Mouse (Mus musculus) spleen, adult 2 months (tissue): ENCODE measurements around the gene Dus4l. TPM values are rescaled to one million over a fixed set of nuclear protein-coding genes. Genes with fewer than 3 reads are reported as not detected.

Source experiments
- DNase-seq, 2 experiments: peaks; one replicate each; pipeline versions ENCODE4 v3.0.0 to v3.0.0-alpha.2; 2012 to 2021; ENCODE audit warnings: low spot score in 2 of 2, low read depth in 1 of 2
- H3K27ac ChIP-seq: fragments of 200-500 bp; 2 replicates; pipeline ENCODE4 v1.5.1; 2012; ENCODE audit warnings: low read length, inconsistent platforms; ENCODE audit not compliant: insufficient read depth
- H3K27me3 ChIP-seq: fragments of 200-500 bp; 2 replicates; pipeline ENCODE4 v1.6.1; 2012; ENCODE audit warnings: mild to moderate bottlenecking, moderate library complexity, low read length, inconsistent platforms; ENCODE audit not compliant: control insufficient read depth, insufficient read depth
- H3K36me3 ChIP-seq: fragments of 200-500 bp; 2 replicates; pipeline ENCODE4 v1.6.1; 2012; ENCODE audit warnings: mild to moderate bottlenecking, low read length, inconsistent platforms; ENCODE audit not compliant: control insufficient read depth, insufficient read depth
- H3K4me1 ChIP-seq: fragments of 200-500 bp; 2 replicates; pipeline ENCODE4 v1.6.1; 2011; ENCODE audit warnings: inconsistent platforms; ENCODE audit not compliant: control insufficient read depth, insufficient read depth, insufficient read length
- H3K4me3 ChIP-seq: fragments of 200-500 bp; 2 replicates; pipeline ENCODE4 v1.5.1; 2011; ENCODE audit warnings: mild to moderate bottlenecking, inconsistent platforms; ENCODE audit not compliant: insufficient read depth, insufficient read length; ENCODE audit errors: extremely low read depth
- CTCF ChIP-seq: fragments of 200-500 bp; IDR thresholded peaks from 2 replicates; pipeline ENCODE4 v1.5.1; 2011; ENCODE audit warnings: mild to moderate bottlenecking, inconsistent platforms; ENCODE audit not compliant: insufficient read depth, insufficient read length, insufficient replicate concordance; ENCODE audit errors: extremely low read depth
- POLR2A ChIP-seq: fragments of 200-500 bp; IDR thresholded peaks from 2 replicates; pipeline ENCODE4 v1.6.1; 2011; ENCODE audit warnings: low read depth, low read length, inconsistent platforms
- WGBS: fragments of 180-500 bp; shearing (Covaris S2); methylation state at CpG from one replicate; pipeline ENCODE4 v1.1.7; 2018; 5-methylcytosine and 5-hydroxymethylcytosine counted together
- polyA plus RNA-seq: library from polyadenylated mRNA; depleted of rRNA; stranded (reverse); fragments of >200 nt; gene quantifications from 2 replicates; pipeline ENCODE4 v1.2.3, GENCODE M21; 2012

Gene Dus4l
- polyA plus RNA-seq, 1 experiment, result 2.0 TPM

GRCm38 (mm10) chr12:31665999-31666398, 11.4 kb upstream of the Dus4l start:
- Histone ChIP-seq H3K36me3 (peaks cover 30% of the 10 kb centered on the region), H3K4me1 (no peaks in the 10 kb centered on the region), H3K27me3 (no peaks in the 10 kb centered on the region), H3K27ac (no peak overlapping the region), H3K4me3 (no peak overlapping the region)
- DNase-seq, result no peak
- TF ChIP-seq CTCF (no peak), POLR2A (no peak)
- 91% methylated on average over 6 of the region's 6 CpGs for WGBS

GRCm38 (mm10) chr12:31656841-31657240, 2.2 kb upstream of the Dus4l start:
- no peak overlapping the region for H3K4me3 ChIP-seq
- no peak for DNase-seq
- peaks cover 1% of the 10 kb centered on the region; the same call in 1 of the 2 replicates for H3K36me3 ChIP-seq
- no peaks in the 10 kb centered on the region for H3K27me3 ChIP-seq
- WGBS, result 78% methylated on average over 2 of the region's 2 CpGs
- no peak overlapping the region for H3K27ac ChIP-seq
- no peaks in the 10 kb centered on the region for H3K4me1 ChIP-seq
- no peak for TF ChIP-seq POLR2A
- no peak for TF ChIP-seq CTCF

- TF ChIP-seq CTCF (no peak), POLR2A (no peak)
- DNase-seq, result no peak
- WGBS, result 1% methylated on average over 29 of the region's 29 CpGs
- no peaks in the 10 kb centered on the region for H3K27me3 ChIP-seq
- no peaks in the 10 kb centered on the region for H3K4me1 ChIP-seq
- peak overlapping the region; percentile 100 for H3K4me3 ChIP-seq
- no peaks in the 10 kb centered on the region for H3K36me3 ChIP-seq
- H3K27ac ChIP-seq, result peak overlapping the region; percentile 80
Observed at GRCm38 (mm10) chr12:31654965-31655477, 395 bp upstream of the Dus4l start.

GRCm38 (mm10) chr12:31653611-31654010, 1.0 kb downstream of the Dus4l start:
- H3K4me3 ChIP-seq, result no peak overlapping the region
- H3K27ac ChIP-seq, result no peak overlapping the region
- no peaks in the 10 kb centered on the region for H3K27me3 ChIP-seq
- no peaks in the 10 kb centered on the region for H3K36me3 ChIP-seq
- H3K4me1 ChIP-seq, result no peaks in the 10 kb centered on the region
- no peak for TF ChIP-seq CTCF
- no peak for TF ChIP-seq POLR2A
- no peak for DNase-seq
- 79% methylated on average over 5 of the region's 5 CpGs for WGBS

GRCm38 (mm10) chr12:31635240-31635607, 19.4 kb downstream of the Dus4l start:
- Histone ChIP-seq H3K4me1 (no peaks in the 10 kb centered on the region; the same call in 1 of the 2 replicates), H3K36me3 (no peaks in the 10 kb centered on the region), H3K27ac (no peak overlapping the region), H3K27me3 (no peaks in the 10 kb centered on the region), H3K4me3 (no peak overlapping the region)
- no peak for DNase-seq
- TF ChIP-seq POLR2A, result no peak
- no peak for TF ChIP-seq CTCF
- 87% methylated on average over 3 of the region's 3 CpGs for WGBS

GRCm38 (mm10) chr12:31634343-31635239, 20.0 kb downstream of the Dus4l start, which contains the start of gene Bcap29:
TSS of gene Bcap29 (minus strand) at chr12:31634658.
- H3K4me1 ChIP-seq, result no peaks in the 10 kb centered on the region; the same call in 1 of the 2 replicates
- peak within 1 kb of the TSS; percentile 84 for H3K4me3 ChIP-seq
- no peaks in the 10 kb centered on the region for H3K27me3 ChIP-seq
- WGBS, result 2% methylated on average over 73 of the region's 73 CpGs
- no peak for TF ChIP-seq CTCF
- TF ChIP-seq POLR2A, result peak; percentile 25; the same call in 1 of the 2 replicates
- no peaks in the 10 kb centered on the region for H3K36me3 ChIP-seq
- H3K27ac ChIP-seq, result peak within 1 kb of the TSS; percentile 72
- DNase-seq, result peak; percentile 54 to 74
